Mouse (Mus musculus): ENCODE measurements at regions not wholly inside any gene's neighbourhood (a gene's known extent, or its start where the extent isn't known, plus 50 kb on each side); places are given as distances from the start of the nearest gene placed in this dataset.

- Histone ChIP-seq H3K27ac (ENCODE audit: low read depth, low read length) (no peak overlapping the region), H3K4me1 (ENCODE audit: control insufficient read depth, insufficient read depth, low read length) (no peaks in the 10 kb centered on the region)
- WGBS = 4% methylated on average over 41 of the region's 45 CpGs
Observed at GRCm38 (mm10) chr13:3477997-3478728, 59.7 kb upstream of the Gdi2 start.

More at GRCm38 (mm10) chr13:3477997-3478728, 59.7 kb upstream of the Gdi2 start:
- no peaks in the 10 kb centered on the region for H3K27me3 ChIP-seq (ENCODE audit: control insufficient read depth, insufficient read depth, low read length)
- H3K9ac ChIP-seq (ENCODE audit: low read length) = peak overlapping the region; percentile 61
- ATAC-seq (ENCODE audit: insufficient read depth, low FRiP score, low TSS enrichment) (peak; percentile 96), DNase-seq (ENCODE audit: low spot score) (peak; percentile 84)
- H3K4me3 ChIP-seq (ENCODE audit: low read depth, low read length) = peak overlapping the region; percentile 67
- H3K9me3 ChIP-seq (ENCODE audit: control insufficient read depth, low read length) = no peaks in the 10 kb centered on the region
- H3K36me3 ChIP-seq (ENCODE audit: control insufficient read depth, insufficient read depth, low read length) = no peaks in the 10 kb centered on the region
- peak overlapping the region; percentile 81 for H3K4me2 ChIP-seq (ENCODE audit: low read depth)
